8 mouse cellular contexts compared by ENCODE assay signal in the genomic region with DNA sequence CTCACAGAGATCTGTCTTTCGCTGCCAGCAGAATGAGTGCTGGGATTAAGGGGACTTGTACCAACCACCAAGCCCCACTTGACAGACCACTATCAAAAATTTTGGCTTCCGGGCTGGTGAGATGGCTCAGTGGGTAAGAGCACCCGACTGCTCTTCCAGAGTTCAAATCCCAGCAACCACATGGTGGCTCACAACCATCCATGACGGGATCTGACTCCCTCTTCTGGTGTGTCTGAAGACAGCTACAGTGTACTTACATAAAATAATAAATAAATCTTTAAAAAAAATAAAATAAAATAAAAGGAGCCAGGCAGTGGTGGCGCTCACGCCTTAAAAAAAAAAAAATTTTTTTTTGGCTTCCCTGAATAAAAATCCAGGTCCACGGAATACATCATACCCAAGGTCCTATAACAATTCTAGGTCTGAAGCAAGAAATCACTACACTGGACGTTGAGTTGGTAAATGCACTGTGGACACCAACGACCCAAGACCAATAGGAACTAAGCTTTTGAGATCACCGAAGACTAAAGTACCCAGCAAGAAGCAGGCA. TPM values are rescaled to one million over a fixed set of nuclear protein-coding genes. Genes with fewer than 3 reads are reported as not detected.
DNase-seq lines count a peak whose midpoint lies in the region; ATAC-seq lines count a peak whose summit lies in the region.

No protein-coding gene starts in this region.

- DNase-seq in heart, adult 8-10 months (ENCODE audit: low spot score): no peak
- DNase-seq in embryonic facial prominence, embryonic 10.5 days (ENCODE audit: low spot score): no peak
- DNase-seq in left cerebral cortex, postnatal 25 days (ENCODE audit: low spot score in 2 of 2): no peak
- DNase-seq in Muller cell, postnatal 12 days (ENCODE audit: inconsistent ontology term): no peak
- no peak for DNase-seq in kidney, adult 8-10 months

- no peaks in the 10 kb centered on the region for H3K27me3 ChIP-seq in heart, embryonic 15.5 days
- peaks cover 12% of the 10 kb centered on the region for H3K27me3 ChIP-seq in embryonic facial prominence, embryonic 10.5 days (replicated peaks; ENCODE audit: low read depth, poor library complexity, severe bottlenecking)
- H3K27me3 ChIP-seq in hindbrain, embryonic 13.5 days: 0 out of 2 replicates have a peak, but pooled peaks cover 2% of the 10 kb centered on the region
- H3K27me3 ChIP-seq in midbrain, embryonic 13.5 days: no peaks in the 10 kb centered on the region

- intact Hi-C loops in left cerebral cortex, postnatal 25 days (cut with DNase I): loop anchor here (2.0 kb wide), 2 partner anchors 29 to 63 kb away; partner anchors contain the start of gene Zfp868

- peak overlapping the region; percentile 81 for H3K4me3 ChIP-seq in heart, embryonic 15.5 days
- H3K4me3 ChIP-seq in embryonic facial prominence, embryonic 10.5 days: peak overlapping the region; percentile 72
- H3K4me3 ChIP-seq in hindbrain, embryonic 13.5 days: peak overlapping the region; percentile 69
- H3K4me3 ChIP-seq in midbrain, embryonic 13.5 days (replicated peaks): peak overlapping the region; percentile 61

- 42% methylated on average over 10 of the region's 10 CpGs for WGBS in heart, embryonic 15.5 days
- 45% methylated on average over 10 of the region's 10 CpGs for WGBS in embryonic facial prominence, embryonic 10.5 days
- 46% methylated on average over 10 of the region's 10 CpGs for WGBS in hindbrain, embryonic 13.5 days
- 44% methylated on average over 10 of the region's 10 CpGs for WGBS in midbrain, embryonic 13.5 days

- H3K36me3 ChIP-seq in heart, embryonic 15.5 days: no peaks in the 10 kb centered on the region
- H3K36me3 ChIP-seq in embryonic facial prominence, embryonic 10.5 days (replicated peaks): no peaks in the 10 kb centered on the region
- H3K36me3 ChIP-seq in hindbrain, embryonic 13.5 days: 0 out of 2 replicates have a peak, but pooled peaks cover under 1% of the 10 kb centered on the region
- H3K36me3 ChIP-seq in midbrain, embryonic 13.5 days: no peaks in the 10 kb centered on the region

- peak overlapping the region; percentile 83 for H3K9ac ChIP-seq in heart, embryonic 15.5 days
- H3K9ac ChIP-seq in hindbrain, embryonic 13.5 days: no peak overlapping the region
- no peak overlapping the region for H3K9ac ChIP-seq in midbrain, embryonic 13.5 days (replicated peaks)

- ATAC-seq in heart, embryonic 15.5 days (replicated peaks; ENCODE audit: insufficient number of reproducible peaks, insufficient read depth, low FRiP score, low read depth): no peak
- peak; percentile 39 for ATAC-seq in hindbrain, embryonic 13.5 days (ENCODE audit: low FRiP score)
- ATAC-seq in midbrain, embryonic 13.5 days: peak; percentile 18

- H3K27ac ChIP-seq in heart, embryonic 15.5 days: peak overlapping the region; percentile 95; the same call in 1 of the 2 replicates
- no peak overlapping the region; the same call in 1 of the 2 replicates for H3K27ac ChIP-seq in embryonic facial prominence, embryonic 10.5 days (replicated peaks)
- peak overlapping the region; percentile 90; the same call in 1 of the 2 replicates for H3K27ac ChIP-seq in hindbrain, embryonic 13.5 days
- no peak overlapping the region for H3K27ac ChIP-seq in midbrain, embryonic 13.5 days

- peak overlapping the region; percentile 97 for H3K4me2 ChIP-seq in heart, embryonic 15.5 days
- H3K4me2 ChIP-seq in hindbrain, embryonic 13.5 days: peak overlapping the region; percentile 65
- peak overlapping the region; percentile 68 for H3K4me2 ChIP-seq in midbrain, embryonic 13.5 days (replicated peaks)

- H3K4me1 ChIP-seq in heart, embryonic 15.5 days (replicated peaks): peaks cover 8% of the 10 kb centered on the region; the same call in 1 of the 2 replicates
- peaks cover 10% of the 10 kb centered on the region for H3K4me1 ChIP-seq in embryonic facial prominence, embryonic 10.5 days
- peaks cover 10% of the 10 kb centered on the region for H3K4me1 ChIP-seq in hindbrain, embryonic 13.5 days (replicated peaks)
- peaks cover 8% of the 10 kb centered on the region for H3K4me1 ChIP-seq in midbrain, embryonic 13.5 days (replicated peaks)

- no peaks in the 10 kb centered on the region for H3K9me3 ChIP-seq in heart, embryonic 15.5 days (replicated peaks)
- H3K9me3 ChIP-seq in embryonic facial prominence, embryonic 10.5 days: no peaks in the 10 kb centered on the region; the same call in 1 of the 2 replicates
- no peaks in the 10 kb centered on the region for H3K9me3 ChIP-seq in hindbrain, embryonic 13.5 days
- H3K9me3 ChIP-seq in midbrain, embryonic 13.5 days: no peaks in the 10 kb centered on the region

RNA-seq across cellular contexts. Expression of gene Zfp964, which starts 0.4 kb away (rescaled TPM):
- 1.2 and 1.3 TPM in 2 replicates for polyA plus RNA-seq in heart, embryonic 15.5 days (2015; fragmentation: Nextera tagmentation; extraction: Ambion mirVana)
- 1 to 10 TPM; 1.2 to 1.3 (median 1.3) TPM for total RNA-seq in heart, adult 8-10 months (2022)
- polyA plus RNA-seq in embryonic facial prominence, embryonic 10.5 days (2016; fragmentation: Nextera tagmentation; extraction: Ambion mirVana): 2.1 and 2.2 TPM in 2 replicates
- polyA plus RNA-seq in hindbrain, embryonic 13.5 days (2015; fragmentation: Nextera tagmentation; extraction: Ambion mirVana): 2.4 and 3.0 TPM in 2 replicates
- 2.3 and 2.4 TPM in 2 replicates for polyA plus RNA-seq in midbrain, embryonic 13.5 days (2015; fragmentation: Nextera tagmentation; extraction: Ambion mirVana)
- total RNA-seq in left cerebral cortex, postnatal 25 days (2021): 1 to 10 TPM; 3.1 to 4.9 TPM

RNA-seq across cellular contexts. Expression of gene Zfp868, which starts 28.5 kb away (rescaled TPM):
- 13.7 and 14.2 TPM in 2 replicates for polyA plus RNA-seq in heart, embryonic 15.5 days (2015; fragmentation: Nextera tagmentation; extraction: Ambion mirVana)
- 1 to 10 TPM; 6.5 to 8.4 (median 7.3) TPM for total RNA-seq in heart, adult 8-10 months (2022)
- 30.6 and 32.2 TPM in 2 replicates for polyA plus RNA-seq in embryonic facial prominence, embryonic 10.5 days (2016; fragmentation: Nextera tagmentation; extraction: Ambion mirVana)
- polyA plus RNA-seq in hindbrain, embryonic 13.5 days (2015; fragmentation: Nextera tagmentation; extraction: Ambion mirVana): 42.0 and 47.7 TPM in 2 replicates
- 48.6 and 50.8 TPM in 2 replicates for polyA plus RNA-seq in midbrain, embryonic 13.5 days (2015; fragmentation: Nextera tagmentation; extraction: Ambion mirVana)
- 10 to 100 TPM; 16.2 to 19.2 TPM for total RNA-seq in left cerebral cortex, postnatal 25 days (2021)

RNA-seq across cellular contexts. Expression of gene Zfp869, which starts 56.6 kb away (rescaled TPM):
- polyA plus RNA-seq in heart, embryonic 15.5 days (2015; fragmentation: Nextera tagmentation; extraction: Ambion mirVana): 14.6 and 18.9 TPM in 2 replicates
- 10 to 100 TPM; 13.5 to 19.5 (median 14.7) TPM for total RNA-seq in heart, adult 8-10 months (2022)
- 33.1 and 33.7 TPM in 2 replicates for polyA plus RNA-seq in embryonic facial prominence, embryonic 10.5 days (2016; fragmentation: Nextera tagmentation; extraction: Ambion mirVana)
- polyA plus RNA-seq in hindbrain, embryonic 13.5 days (2015; fragmentation: Nextera tagmentation; extraction: Ambion mirVana): 26.1 and 27.0 TPM in 2 replicates
- 28.4 and 28.8 TPM in 2 replicates for polyA plus RNA-seq in midbrain, embryonic 13.5 days (2015; fragmentation: Nextera tagmentation; extraction: Ambion mirVana)
- 10 to 100 TPM; 18.3 to 18.7 TPM for total RNA-seq in left cerebral cortex, postnatal 25 days (2021)

Comparison
In these comparisons a context has a peak if more than half of its experiments do, and no peak if none do; other contexts are left out.
1. H3K27ac ChIP-seq: peak in heart, embryonic 15.5 days (single experiment) and hindbrain, embryonic 13.5 days (single experiment); none in embryonic facial prominence, embryonic 10.5 days (single experiment) and midbrain, embryonic 13.5 days (single experiment).
2. Peak in every context shown above with its lines, with median percentiles within 50 percentile points of each other: H3K4me2 ChIP-seq and H3K4me3 ChIP-seq.